Mouse (Mus musculus) megakaryocyte-erythroid progenitor cell, adult 5-6 weeks (primary cell): ENCODE data around the gene Trf. TPM values are rescaled to one million over a fixed set of nuclear protein-coding genes. Genes with fewer than 3 reads are reported as not detected.

Experiments used
- ATAC-seq: replicated peaks from 2 replicates; pipeline ENCODE4 v1.8.0; 2016; ENCODE audit warnings: mild to moderate bottlenecking, inconsistent platforms; ENCODE audit not compliant: severe bottlenecking, poor library complexity, low FRiP score, low TSS enrichment
- total RNA-seq, 2 experiments: library from RNA; stranded (forward) in 1 of 2; stranded (reverse) in 1 of 2; fragments of 200-1000, 215-1000 nt in 1 of 2; fragments of >200 nt in 1 of 2; fragmentation: Nextera tagmentation in 1 of 2; gene quantifications; 2 replicates each; pipeline ENCODE4 v1.2.3; 2014 to 2017

Trf gene
- total RNA-seq (2014; fragmentation: Nextera tagmentation) (3.1 TPM in 1 of 2 replicates, not detected in the other), total RNA-seq (2017) (4.0 and 4.1 TPM in 2 replicates)

GRCm38 (mm10) chr9:103230151-103230951 lies at the start of gene Trf, which contains the start of gene Gm20425:
Gene Trf, minus strand, starts transcription at chr9:103230444.
Gene Gm20425, minus strand, starts transcription at chr9:103230307.
- peak; percentile 40 for ATAC-seq

- ATAC-seq = no peak
Measured at GRCm38 (mm10) chr9:103276876-103277275, 46.6 kb upstream of the Trf start.

GRCm38 (mm10) chr9:103275676-103276075 lies 45.4 kb upstream of the Trf start:
- ATAC-seq = no peak

GRCm38 (mm10) chr9:103274819-103275218 lies 44.6 kb upstream of the Trf start:
- ATAC-seq = no peak

- ATAC-seq = no peak
Measured at GRCm38 (mm10) chr9:103271104-103271503, 40.9 kb upstream of the Trf start.

GRCm38 (mm10) chr9:103265778-103266177 lies 35.5 kb upstream of the Trf start:
- no peak for ATAC-seq

GRCm38 (mm10) chr9:103252906-103253305 lies 22.7 kb upstream of the Trf start:
- ATAC-seq = no peak

GRCm38 (mm10) chr9:103248618-103249017 lies 18.4 kb upstream of the Trf start:
- no peak for ATAC-seq

- ATAC-seq = peak; percentile 90
Measured at GRCm38 (mm10) chr9:103246526-103247168, 16.4 kb upstream of the Trf start.

GRCm38 (mm10) chr9:103243640-103244039 lies 13.4 kb upstream of the Trf start:
- ATAC-seq = no peak

GRCm38 (mm10) chr9:103241206-103241605 lies 11.0 kb upstream of the Trf start:
- ATAC-seq = no peak

GRCm38 (mm10) chr9:103239471-103239870 lies 9.2 kb upstream of the Trf start:
- no peak for ATAC-seq

- no peak for ATAC-seq
Measured at GRCm38 (mm10) chr9:103234565-103235165, 4.4 kb upstream of the Trf start.

GRCm38 (mm10) chr9:103234059-103234458 lies 3.8 kb upstream of the Trf start:
- no peak for ATAC-seq

GRCm38 (mm10) chr9:103233006-103233395 lies 2.8 kb upstream of the Trf start:
- no peak for ATAC-seq

GRCm38 (mm10) chr9:103232232-103233005 lies 2.2 kb upstream of the Trf start:
- no peak for ATAC-seq

GRCm38 (mm10) chr9:103229037-103229867 lies 992 bp downstream of the Trf start:
- no peak for ATAC-seq

GRCm38 (mm10) chr9:103228370-103229003 lies 1.8 kb downstream of the Trf start:
- no peak for ATAC-seq
